ENCODE assay signal across 8 mouse cellular contexts in the genomic region with DNA sequence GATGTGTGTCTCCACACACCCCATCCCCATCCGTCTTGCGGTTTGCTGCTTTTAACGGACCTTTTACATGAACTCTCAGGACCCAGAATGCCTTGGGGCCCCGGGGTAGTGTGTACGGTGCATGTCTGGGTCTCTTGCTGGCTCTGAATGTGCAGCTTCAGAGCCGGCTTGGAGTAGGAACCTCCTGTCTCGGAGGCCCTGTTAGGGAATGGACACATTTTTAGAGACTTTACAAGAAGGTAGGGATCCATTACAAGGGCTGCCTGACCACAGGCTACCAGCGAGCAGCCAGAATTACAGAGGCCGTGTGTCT. TPM values are rescaled to one million over a fixed set of nuclear protein-coding genes. Genes with fewer than 3 reads are reported as not detected.
DNase-seq lines count a peak whose midpoint lies in the region; ATAC-seq and TF ChIP-seq lines count a peak whose summit lies in the region.

No protein-coding gene starts in this region.

- no peak overlapping the region for H3K4me3 ChIP-seq in neural tube, embryonic 15.5 days (replicated peaks)
- H3K4me3 ChIP-seq in midbrain, embryonic 14.5 days (replicated peaks; ENCODE audit: low read depth, low read length): no peak overlapping the region
- no peak overlapping the region for H3K4me3 ChIP-seq in left cerebral cortex, adult 2 months

- no peak overlapping the region for H3K4me2 ChIP-seq in neural tube, embryonic 15.5 days
- no peak overlapping the region for H3K4me2 ChIP-seq in midbrain, embryonic 14.5 days (ENCODE audit: low read length)

- H3K27ac ChIP-seq in neural tube, embryonic 15.5 days (replicated peaks): no peak overlapping the region
- H3K27ac ChIP-seq in midbrain, embryonic 14.5 days (replicated peaks; ENCODE audit: low read depth, low read length): peak overlapping the region; percentile 66; the same call in 1 of the 2 replicates
- H3K27ac ChIP-seq in left cerebral cortex, adult 2 months: no peak overlapping the region

- peak; percentile 31 for DNase-seq in adrenal gland, postnatal 14 days
- no peak for DNase-seq in adrenal gland, postnatal 4 days (ENCODE audit: low spot score in 2 of 2)
- DNase-seq in neural tube, embryonic 10.5 days (ENCODE audit: extremely low spot score, low spot score): peak; percentile 38
- no peak for DNase-seq in midbrain, embryonic 14.5 days
- no peak for DNase-seq in cerebellum, adult 8-10 months
- DNase-seq in left cerebral cortex, adult 2 months (ENCODE audit: extremely low spot score in 1 of 2, low spot score in 2 of 2): no peak
- DNase-seq in heart, postnatal 4 days: no peak

- no peak for TF ChIP-seq CTCF in left cerebral cortex, adult 2 months (IDR thresholded peaks at IDR 0.05)

- no peak overlapping the region for H3K9ac ChIP-seq in neural tube, embryonic 15.5 days (replicated peaks)
- no peak overlapping the region for H3K9ac ChIP-seq in midbrain, embryonic 14.5 days (replicated peaks; ENCODE audit: low read length)

- no peaks in the 10 kb centered on the region for H3K36me3 ChIP-seq in neural tube, embryonic 15.5 days
- H3K36me3 ChIP-seq in midbrain, embryonic 14.5 days (ENCODE audit: control insufficient read depth, insufficient read depth, low read length): no peaks in the 10 kb centered on the region

- no peak for ATAC-seq in neural tube, embryonic 15.5 days (ENCODE audit: low FRiP score)
- ATAC-seq in midbrain, embryonic 14.5 days (ENCODE audit: low FRiP score, low TSS enrichment): no peak

- intact Hi-C loops in left cerebral cortex, adult 2 months (cut with DNase I): no loop called here

- no peaks in the 10 kb centered on the region for H3K9me3 ChIP-seq in neural tube, embryonic 15.5 days (replicated peaks)
- H3K9me3 ChIP-seq in midbrain, embryonic 14.5 days (ENCODE audit: control insufficient read depth, low read length): no peaks in the 10 kb centered on the region

- 28% methylated on average over 9 of the region's 9 CpGs for WGBS in neural tube, embryonic 15.5 days
- 26% methylated on average over 9 of the region's 9 CpGs for WGBS in midbrain, embryonic 14.5 days

- no peaks in the 10 kb centered on the region; the same call in 1 of the 2 replicates for H3K27me3 ChIP-seq in neural tube, embryonic 15.5 days (replicated peaks)
- no peaks in the 10 kb centered on the region for H3K27me3 ChIP-seq in midbrain, embryonic 14.5 days (ENCODE audit: control insufficient read depth, insufficient read depth, low read length)

- H3K4me1 ChIP-seq in neural tube, embryonic 15.5 days: peaks cover 42% of the 10 kb centered on the region
- H3K4me1 ChIP-seq in midbrain, embryonic 14.5 days (ENCODE audit: control insufficient read depth, insufficient read depth, low read length): peaks cover 38% of the 10 kb centered on the region

RNA-seq across cellular contexts. Expression of gene Parvg, which starts 10.3 kb away (rescaled TPM):
- total RNA-seq in adrenal gland, postnatal 14 days (2021): 1.3 and 6.9 TPM in 2 replicates
- 1 to 10 TPM; 4.3 to 5.9 TPM for total RNA-seq in adrenal gland, postnatal 4 days (2021)
- 1.1 and 17.3 TPM in 2 replicates for polyA plus RNA-seq in neural tube, embryonic 15.5 days (2015; fragmentation: Nextera tagmentation; extraction: Ambion mirVana)
- polyA plus RNA-seq in midbrain, embryonic 14.5 days (2014; fragmentation: Nextera tagmentation; extraction: Ambion mirVana): 0.72 TPM in 2 replicates
- total RNA-seq in left cerebral cortex, adult 2 months (2021): 1 to 10 TPM; 6.8 to 7.1 TPM
- total RNA-seq in heart, postnatal 4 days (2021): 1 to 10 TPM; 1.6 to 2.4 TPM

Comparison
In these comparisons a context has a peak if more than half of its experiments do, and no peak if none do; other contexts are left out.
1. DNase-seq: peak in adrenal gland, postnatal 14 days (single experiment) and neural tube, embryonic 10.5 days (single experiment); none in adrenal gland, postnatal 4 days (0 of 2), midbrain, embryonic 14.5 days (single experiment), cerebellum, adult 8-10 months (single experiment), left cerebral cortex, adult 2 months (0 of 2) and heart, postnatal 4 days (single experiment).